Mouse (Mus musculus): ENCODE measurements around the gene Rac2.

Rac2 gene

DNA sequence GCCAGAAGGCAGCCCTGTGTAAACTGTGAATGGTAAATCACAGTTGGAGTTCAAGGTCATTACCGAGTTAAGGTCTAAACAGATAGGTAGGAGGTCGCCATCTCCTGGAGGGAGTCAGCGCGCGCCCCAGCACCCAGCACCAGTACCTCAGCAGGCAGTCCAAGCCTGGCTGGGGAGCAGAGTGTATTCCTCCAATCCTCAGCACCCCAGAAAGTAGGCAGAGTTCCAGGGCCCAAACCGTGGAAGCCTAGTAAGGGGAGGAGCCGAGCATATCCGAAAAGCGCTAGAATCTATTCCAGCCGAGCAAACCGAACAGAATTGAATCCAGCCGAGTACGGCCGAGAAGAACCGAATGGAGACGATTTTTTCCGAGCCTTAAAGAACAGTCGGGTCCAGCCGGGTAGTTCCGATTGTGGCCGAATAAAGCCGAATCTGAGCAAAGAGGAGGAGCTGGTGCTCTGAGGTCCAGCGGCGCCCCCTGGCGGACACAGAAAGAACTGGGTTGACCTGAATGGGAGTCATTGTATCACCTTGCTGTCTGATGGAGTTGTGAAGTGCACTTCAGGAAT, 40.6 kb downstream of the Rac2 start:
- in situ Hi-C loops (cut with MboI; ENCODE audit: low pct_unique_long_range_greater_than_20kb in 1 of 2, low sequenced_read_pairs in 2 of 2, unreplicated experiment in 1 of 2) = no loop called here

DNA sequence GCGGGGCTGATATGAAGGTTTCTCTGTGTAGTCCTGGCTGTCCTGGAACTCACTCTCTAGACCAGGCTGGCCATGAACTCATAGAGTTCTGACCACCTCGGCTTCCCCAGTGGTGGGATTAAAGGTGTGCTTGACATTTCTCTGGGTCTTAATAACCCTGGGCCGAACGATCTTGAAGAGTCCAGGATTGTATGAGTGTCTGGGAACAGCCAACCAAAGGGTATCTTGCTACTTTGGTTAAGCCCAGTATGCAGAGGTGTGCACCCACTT, 41.2 kb downstream of the Rac2 start:
- in situ Hi-C loops (cut with MboI; ENCODE audit: low pct_unique_long_range_greater_than_20kb in 1 of 2, low sequenced_read_pairs in 2 of 2, unreplicated experiment in 1 of 2) = no loop called here

DNA sequence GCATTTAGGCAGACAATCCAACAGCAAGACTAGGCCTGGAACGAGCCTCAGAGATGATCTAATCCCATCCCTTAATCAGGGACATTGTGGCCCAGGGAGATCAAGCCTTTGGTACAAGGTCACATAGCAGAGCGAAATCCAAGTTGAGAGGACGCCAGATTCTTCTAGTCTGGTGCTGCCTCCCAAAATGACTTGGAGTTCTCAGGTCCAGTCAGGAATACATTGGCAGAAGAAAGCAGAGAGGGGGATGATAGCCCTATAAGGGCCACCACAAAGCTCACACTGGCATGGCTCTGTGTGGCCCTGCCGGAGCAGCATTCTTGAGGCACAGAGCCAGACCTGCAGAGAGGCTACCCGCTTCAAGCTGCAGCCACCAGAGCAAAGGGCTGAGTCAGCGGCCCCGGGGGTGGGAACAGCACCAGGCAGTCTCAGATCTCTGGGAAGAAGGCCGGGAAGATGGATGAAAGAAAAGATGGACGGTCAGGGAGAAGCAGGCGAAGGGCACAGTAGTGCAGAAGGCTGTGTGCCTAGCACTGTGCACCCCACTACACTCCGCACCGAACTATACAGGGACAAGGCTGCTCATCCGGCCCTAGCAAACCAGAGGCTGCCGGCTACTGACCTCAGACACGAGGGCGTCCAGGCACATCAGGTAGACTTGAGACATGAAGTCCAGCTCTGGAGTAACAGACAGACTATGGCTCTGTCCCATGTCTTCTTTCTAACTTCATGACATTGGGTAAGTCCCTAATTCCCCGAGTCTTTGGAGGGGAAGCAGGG, 41.7 kb downstream of the Rac2 start, which contains the start of gene C1qtnf6:
TSS of gene C1qtnf6 (minus strand) at position 746 of the 780 bp plus-strand sequence.
- in situ Hi-C loops (cut with MboI; ENCODE audit: low pct_unique_long_range_greater_than_20kb in 1 of 2, low sequenced_read_pairs in 2 of 2, unreplicated experiment in 1 of 2) = no loop called here

DNA sequence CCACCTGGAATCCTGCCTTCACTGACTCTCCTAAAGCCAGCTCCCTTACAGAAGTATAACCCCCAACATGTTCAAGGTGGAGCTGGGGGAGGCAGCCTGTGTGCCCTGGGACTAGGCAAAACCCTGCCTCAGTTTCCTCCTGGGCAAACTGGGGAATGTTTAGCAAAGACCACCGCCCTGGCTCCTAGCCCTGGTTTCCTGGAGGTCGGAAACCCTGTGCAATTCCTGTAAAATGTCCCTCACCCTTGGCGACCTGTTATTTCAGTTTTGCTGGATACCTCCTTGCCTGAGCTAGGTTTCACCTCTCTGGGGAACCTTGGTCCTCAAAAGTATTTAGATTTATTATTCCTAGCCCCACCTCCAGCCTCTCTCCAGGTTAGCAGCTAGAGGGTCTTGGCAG, 42.4 kb downstream of the Rac2 start:
- in situ Hi-C loops (cut with MboI; ENCODE audit: low pct_unique_long_range_greater_than_20kb in 1 of 2, low sequenced_read_pairs in 2 of 2, unreplicated experiment in 1 of 2) = no loop called here

DNA sequence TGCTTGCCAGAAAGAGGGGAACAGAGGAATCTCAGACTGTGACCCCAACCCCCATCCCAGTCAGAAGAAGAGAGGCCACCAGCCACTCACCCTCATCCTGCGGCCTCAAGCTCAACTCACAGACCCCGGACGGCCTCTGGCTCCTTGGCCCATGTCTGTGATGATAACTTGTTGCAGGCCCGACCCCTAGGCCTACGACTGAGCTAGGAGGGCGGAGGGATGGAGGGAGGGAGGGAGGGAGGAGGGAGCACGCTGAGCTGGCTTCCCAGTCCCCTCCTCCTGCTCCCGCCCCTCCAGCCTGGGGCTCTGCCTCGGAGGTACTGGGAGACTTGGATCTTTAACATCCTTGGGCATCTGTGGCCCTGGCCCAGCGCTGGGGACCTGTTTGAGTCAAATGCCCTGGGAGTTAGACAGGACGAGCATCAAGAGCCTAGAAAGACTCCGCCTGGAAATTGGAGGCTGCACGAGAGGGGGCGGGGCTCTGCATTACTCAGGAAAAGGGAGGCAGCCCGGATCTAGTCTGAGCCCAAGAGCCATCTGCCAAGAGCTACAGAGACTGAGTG, 43.1 kb downstream of the Rac2 start:
- in situ Hi-C loops (cut with MboI; ENCODE audit: low pct_unique_long_range_greater_than_20kb in 1 of 2, low sequenced_read_pairs in 2 of 2, unreplicated experiment in 1 of 2) = no loop called here

DNA sequence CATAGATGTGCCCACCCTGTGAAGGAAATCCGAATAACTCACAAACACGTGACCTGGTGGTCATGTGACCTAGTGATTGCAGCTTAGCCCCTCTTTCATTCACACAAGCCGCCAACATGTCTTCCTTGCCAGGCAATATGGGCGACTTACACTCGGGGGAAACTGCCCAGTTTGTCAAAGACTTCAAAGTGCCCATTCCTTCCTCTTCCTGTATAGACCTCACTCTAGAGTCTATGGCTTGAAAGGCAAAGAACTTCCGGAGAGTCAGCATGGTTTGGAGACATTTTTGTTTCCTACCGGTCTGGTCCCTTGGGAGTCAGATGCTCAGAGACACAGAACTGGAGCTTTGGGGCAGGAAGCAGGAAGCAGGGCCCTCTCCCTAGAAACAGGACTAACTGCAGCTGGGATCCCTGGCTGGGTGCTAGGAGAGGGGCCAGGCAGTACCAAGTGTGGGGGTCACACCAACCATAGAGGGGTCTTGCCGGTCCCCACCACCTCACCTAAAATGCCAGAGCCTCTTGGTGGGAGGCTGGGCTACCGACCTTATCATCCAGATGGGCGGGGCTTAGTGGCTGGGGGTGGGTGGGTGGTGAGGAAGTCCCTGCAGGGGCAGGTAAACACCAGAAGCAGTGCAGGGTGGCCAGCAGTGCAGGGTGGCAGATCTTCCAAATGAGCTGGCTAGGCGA, 43.7 kb downstream of the Rac2 start:
- in situ Hi-C loops (cut with MboI; ENCODE audit: low pct_unique_long_range_greater_than_20kb in 1 of 2, low sequenced_read_pairs in 2 of 2, unreplicated experiment in 1 of 2) = no loop called here

DNA sequence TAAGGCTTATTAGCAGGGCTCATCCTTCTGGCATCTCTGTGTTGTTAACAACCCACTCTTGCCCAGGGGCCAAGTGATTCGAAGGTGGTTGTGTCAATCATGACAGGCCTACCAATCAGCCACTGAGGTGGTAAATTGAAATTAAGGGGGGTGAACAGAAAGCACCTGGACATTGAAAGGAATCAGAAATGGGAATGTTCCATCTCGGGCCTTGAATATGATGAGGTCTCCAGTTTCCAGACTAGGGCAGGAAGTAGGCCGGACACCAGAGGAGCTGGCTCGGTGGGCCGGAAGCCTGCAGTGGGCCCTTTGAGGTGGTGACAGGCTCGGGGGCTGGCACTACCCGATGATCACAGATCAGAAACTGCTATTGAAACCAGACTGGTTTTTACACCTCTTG, 44.6 kb downstream of the Rac2 start:
- in situ Hi-C loops (cut with MboI; ENCODE audit: low pct_unique_long_range_greater_than_20kb in 1 of 2, low sequenced_read_pairs in 2 of 2, unreplicated experiment in 1 of 2) = no loop called here

DNA sequence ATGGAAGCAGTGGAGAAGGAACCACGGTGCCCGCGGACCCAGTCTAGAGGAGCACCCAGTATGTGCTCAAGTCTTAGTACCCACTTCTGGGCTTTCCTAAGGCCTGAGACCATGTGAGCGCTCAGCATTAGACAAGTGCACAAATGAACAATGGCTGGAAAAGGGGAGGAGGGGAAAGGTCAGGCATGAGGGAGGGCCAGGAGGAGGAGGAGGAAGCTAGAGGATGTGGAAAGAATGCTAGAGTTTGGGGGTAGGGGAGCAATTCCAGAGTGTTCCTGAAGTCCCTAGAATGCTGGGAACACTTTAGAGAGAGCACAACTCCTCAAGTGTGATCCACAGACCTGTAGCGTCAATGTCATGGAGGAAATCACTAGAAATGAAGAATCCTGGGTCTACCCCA, 48.4 kb downstream of the Rac2 start:
- in situ Hi-C loops (cut with MboI; ENCODE audit: low pct_unique_long_range_greater_than_20kb in 1 of 2, low sequenced_read_pairs in 2 of 2, unreplicated experiment in 1 of 2) = no loop called here

DNA sequence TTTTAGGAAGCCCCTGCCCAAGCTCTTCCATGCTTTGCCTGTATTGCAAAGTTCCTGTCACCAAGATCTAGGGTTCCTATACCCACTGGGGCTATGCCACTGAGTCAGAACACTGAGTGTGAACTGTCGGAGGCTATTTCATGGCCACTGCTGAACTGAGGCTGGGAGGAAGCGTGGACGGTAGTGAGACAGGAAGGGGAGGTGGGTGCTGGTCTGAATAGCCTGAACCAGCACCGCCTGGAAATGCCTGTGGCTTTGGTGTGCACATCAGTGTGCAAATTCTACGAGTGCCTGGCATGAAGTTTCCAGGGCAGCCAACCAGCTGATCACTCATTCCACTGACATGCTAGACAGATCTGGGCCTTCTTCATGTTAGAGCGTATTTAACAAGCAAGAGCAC, 50.7 kb downstream of the Rac2 start:
- in situ Hi-C loops (cut with MboI; ENCODE audit: low pct_unique_long_range_greater_than_20kb in 1 of 2, low sequenced_read_pairs in 2 of 2, unreplicated experiment in 1 of 2) = no loop called here

DNA sequence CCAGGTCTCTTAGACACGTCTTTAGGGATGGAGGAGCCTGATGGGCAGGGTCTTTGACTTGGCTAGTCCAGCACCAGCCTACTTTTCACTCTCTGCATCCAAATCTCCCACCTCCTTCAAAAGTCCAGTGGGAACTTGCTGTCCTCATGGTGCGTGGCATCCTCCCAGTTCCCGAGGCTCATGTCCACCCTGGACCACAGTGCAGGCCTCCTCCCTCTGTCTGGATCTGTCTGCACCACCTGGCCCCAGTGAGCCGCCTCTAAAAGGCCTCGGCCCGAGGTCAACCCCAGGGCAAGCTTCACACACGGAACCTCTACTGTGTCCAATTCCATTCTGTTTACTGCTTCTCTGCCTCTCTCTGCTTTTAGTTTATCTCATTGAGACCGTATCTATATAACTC, 51.3 kb downstream of the Rac2 start:
- in situ Hi-C loops (cut with MboI; ENCODE audit: low pct_unique_long_range_greater_than_20kb in 1 of 2, low sequenced_read_pairs in 2 of 2, unreplicated experiment in 1 of 2) = no loop called here

DNA sequence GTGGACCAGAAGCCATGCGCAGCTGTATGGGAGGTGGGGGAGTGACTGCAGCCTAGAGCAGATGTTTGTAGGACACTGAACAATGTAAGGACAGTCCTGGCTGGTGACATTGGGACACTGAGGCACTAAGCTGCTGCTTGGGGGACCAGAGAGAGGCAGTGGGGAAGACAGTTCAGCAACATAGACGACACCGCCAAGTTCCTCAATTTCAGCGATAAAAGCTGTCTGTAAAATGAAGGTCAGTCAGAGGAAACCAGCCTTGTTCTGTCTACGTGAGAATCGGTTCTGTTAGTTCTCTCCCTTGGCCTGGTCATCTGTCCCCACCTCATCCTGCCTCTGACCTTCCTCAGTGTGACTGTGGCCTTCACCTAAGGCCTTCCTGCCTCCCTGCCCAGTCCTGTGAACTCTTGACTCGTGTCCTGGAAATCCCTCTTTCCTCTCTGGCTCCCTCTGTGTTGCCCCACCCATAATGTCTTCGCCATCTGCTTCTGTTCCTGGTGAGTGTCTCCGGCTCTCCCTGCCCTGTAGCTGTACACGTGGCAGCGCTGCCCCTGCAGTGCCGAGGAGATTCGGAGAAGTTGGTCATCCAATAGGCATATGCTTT, 52.4 kb downstream of the Rac2 start:
- in situ Hi-C loops (cut with MboI; ENCODE audit: low pct_unique_long_range_greater_than_20kb in 1 of 2, low sequenced_read_pairs in 2 of 2, unreplicated experiment in 1 of 2) = no loop called here

DNA sequence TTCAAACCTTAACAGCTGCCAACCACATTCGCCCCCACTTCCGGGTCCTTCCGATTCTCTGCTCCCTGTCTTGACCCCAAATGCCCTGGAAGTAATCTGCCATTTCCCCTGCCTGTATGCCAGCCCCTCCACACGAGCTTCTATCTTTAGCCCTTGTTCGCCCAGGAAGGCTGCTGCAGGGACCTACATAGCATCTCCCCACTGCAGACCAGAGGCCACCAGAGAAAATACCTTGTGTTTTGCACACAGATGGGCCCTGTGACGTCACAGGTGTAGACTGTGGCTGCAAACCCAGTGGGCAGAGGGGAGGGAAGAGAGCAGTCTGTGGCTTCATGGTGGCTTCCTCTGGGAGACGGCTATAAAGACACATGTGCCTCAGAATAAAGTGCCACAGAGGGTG, 54.4 kb downstream of the Rac2 start:
- in situ Hi-C loops (cut with MboI; ENCODE audit: low pct_unique_long_range_greater_than_20kb in 1 of 2, low sequenced_read_pairs in 2 of 2, unreplicated experiment in 1 of 2) = no loop called here

DNA sequence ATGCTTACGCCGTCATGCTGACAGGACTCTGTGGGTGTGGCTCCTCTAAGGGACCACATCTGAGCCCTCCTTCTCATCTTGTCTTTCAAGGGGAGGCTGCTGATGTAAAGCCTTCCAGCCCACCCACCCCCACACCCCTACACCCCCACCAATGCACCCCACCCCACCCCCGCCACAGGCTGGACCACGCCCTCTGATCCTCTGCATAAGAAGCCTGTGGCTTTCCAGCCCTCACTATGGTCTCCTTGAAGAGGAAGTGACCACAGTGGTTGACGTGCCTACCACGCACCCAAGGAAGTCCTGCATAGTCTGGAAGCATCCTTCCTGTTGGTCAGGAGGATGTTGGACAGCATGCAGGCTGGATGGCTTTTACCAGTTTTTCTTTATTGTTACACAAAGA, 56.8 kb downstream of the Rac2 start:
- in situ Hi-C loops (cut with MboI; ENCODE audit: low pct_unique_long_range_greater_than_20kb in 1 of 2, low sequenced_read_pairs in 2 of 2, unreplicated experiment in 1 of 2) = no loop called here

DNA sequence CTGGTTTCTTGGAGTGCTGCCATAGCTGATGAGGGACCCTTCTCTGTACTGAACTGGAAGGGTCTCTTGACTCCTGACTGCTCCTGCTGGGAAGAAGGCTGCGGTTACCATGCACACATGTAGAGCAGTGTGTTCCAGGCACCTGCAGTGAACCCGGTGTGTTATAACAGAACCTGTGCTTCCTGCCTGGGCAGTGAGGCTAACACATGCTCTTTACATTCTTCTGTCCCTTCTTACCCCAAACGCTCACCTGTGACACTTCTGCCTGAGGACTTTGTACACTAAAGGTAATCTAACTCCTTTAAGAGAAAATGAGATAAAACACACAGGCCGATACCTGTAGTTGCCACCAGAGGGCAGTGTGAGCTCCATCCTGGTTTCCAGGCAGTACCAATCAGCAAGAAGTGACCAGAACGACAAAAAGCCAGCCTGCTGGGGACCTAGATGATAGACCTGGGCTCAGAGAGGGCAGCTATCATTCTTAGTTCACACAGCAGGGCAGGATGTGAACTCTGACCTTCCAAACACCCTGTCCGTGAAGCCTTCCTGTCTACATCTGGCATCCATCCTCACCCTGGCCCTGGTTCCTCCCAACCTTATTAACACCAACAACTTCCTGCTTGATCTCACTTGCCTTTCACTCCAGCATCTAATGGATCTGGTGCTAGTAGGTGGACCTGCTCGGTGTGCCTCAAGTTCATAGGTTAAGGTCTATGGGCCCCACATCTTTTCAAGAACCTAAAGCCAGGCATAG, 58.0 kb downstream of the Rac2 start:
- in situ Hi-C loops (cut with MboI; ENCODE audit: low pct_unique_long_range_greater_than_20kb in 1 of 2, low sequenced_read_pairs in 2 of 2, unreplicated experiment in 1 of 2) = no loop called here

DNA sequence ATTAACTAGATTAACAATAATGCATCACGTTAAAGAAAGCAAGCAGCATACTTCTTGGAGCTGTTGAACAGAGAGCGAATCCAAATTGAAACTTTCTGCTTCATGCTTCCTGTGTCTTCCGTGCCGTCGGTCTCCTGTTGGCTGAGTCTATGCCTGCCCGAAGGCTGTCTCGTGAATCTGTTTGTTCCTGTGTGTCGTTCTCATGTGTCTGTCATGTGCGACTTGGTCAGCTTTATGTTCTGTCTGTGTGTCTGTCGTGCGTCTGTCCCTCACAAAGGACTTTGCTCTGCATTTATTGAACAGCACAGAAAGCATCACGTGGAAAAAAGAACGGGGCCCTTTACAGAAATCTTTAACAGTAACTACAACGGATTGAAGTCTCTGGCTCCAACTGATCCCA, 59.6 kb downstream of the Rac2 start:
- in situ Hi-C loops (cut with MboI; ENCODE audit: low pct_unique_long_range_greater_than_20kb in 1 of 2, low sequenced_read_pairs in 2 of 2, unreplicated experiment in 1 of 2) = no loop called here

DNA sequence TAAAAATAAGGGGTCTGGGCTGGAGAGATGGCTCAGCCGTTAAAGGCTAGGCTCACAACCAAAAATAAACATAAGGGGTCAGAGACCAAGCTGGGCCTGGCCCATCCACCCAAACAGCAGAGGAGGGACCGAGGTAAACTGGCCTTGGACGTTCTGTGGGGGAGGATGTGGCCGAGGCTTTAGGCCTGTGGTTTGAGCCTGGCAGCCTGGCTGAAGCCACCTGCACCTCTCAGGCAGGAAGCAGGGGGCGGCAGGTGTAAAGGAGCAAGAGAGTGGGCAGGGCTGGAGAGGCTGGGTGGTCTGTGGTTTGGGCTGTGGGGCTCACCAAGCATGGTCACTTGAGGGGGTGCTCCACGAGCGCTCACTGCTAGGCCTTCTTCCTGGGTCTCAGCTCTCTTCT, 60.6 kb downstream of the Rac2 start:
- in situ Hi-C loops (cut with MboI; ENCODE audit: low pct_unique_long_range_greater_than_20kb in 1 of 2, low sequenced_read_pairs in 2 of 2, unreplicated experiment in 1 of 2) = no loop called here

DNA sequence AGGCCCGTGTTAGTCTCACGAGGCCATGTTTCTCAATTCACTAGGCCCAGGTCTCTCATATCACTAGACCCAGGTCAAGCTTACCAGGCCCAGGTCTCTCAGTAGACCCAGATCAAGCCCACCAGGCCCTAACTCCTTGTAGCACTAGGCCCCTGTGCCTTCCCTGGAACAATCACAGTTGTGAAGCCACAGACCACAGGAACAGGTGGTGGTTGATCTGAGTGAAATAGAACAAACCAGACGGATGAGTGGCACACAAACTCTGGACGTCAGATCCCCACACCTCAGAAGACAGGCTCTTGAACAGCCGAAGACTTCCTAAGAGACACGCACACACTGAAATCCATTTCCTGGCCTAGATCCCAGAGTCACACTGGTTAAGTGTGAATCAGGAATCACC, 61.8 kb downstream of the Rac2 start:
- in situ Hi-C loops (cut with MboI; ENCODE audit: low pct_unique_long_range_greater_than_20kb in 1 of 2, low sequenced_read_pairs in 2 of 2, unreplicated experiment in 1 of 2) = no loop called here

DNA sequence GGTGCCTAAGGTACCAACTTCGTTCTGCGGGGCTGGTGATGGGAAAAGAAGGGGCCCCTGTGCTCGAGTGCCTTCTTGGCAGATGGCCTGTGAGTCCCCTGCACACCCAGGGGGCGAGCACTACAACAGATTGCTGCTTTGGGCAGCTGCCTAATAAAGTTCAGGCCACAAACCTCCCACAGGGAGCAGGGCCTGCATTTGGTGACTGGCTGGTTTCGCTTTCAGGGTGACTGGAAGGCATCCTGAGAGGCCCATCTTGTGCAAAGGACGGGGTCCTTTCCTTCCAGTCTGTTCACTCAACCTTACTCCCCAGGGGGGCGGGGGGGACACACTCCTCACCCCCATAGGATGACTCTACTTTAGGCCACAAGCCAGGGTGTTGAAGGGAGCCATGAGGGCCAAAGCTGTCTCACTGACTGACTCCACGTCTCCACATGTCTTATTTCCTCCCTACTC, 62.4 kb downstream of the Rac2 start:
- in situ Hi-C loops (cut with MboI; ENCODE audit: low pct_unique_long_range_greater_than_20kb in 1 of 2, low sequenced_read_pairs in 2 of 2, unreplicated experiment in 1 of 2) = no loop called here
